Mouse (Mus musculus) cortical plate, adult 2 months (tissue): ENCODE measurements around the gene Caps2. TPM values are rescaled to one million over a fixed set of nuclear protein-coding genes. Genes with fewer than 3 reads are reported as not detected.
"Not testable (repeated sequence)": the region's sequence is repeated elsewhere in the genome, so short reads cannot be mapped to it uniquely, and the experiment has no call there.

Source experiments
- H3K27ac ChIP-seq: fragments of 200-500 bp; 2 replicates; pipeline ENCODE4 v1.5.1; 2012; ENCODE audit warnings: low read length, control low read depth, inconsistent platforms; ENCODE audit not compliant: insufficient read depth
- H3K4me1 ChIP-seq: fragments of 200-500 bp; 2 replicates; pipeline ENCODE4 v1.6.1; 2011; ENCODE audit warnings: low read length; ENCODE audit not compliant: control insufficient read depth, insufficient read depth
- H3K4me3 ChIP-seq: fragments of 200-500 bp; 2 replicates; pipeline ENCODE4 v1.5.1; 2011; ENCODE audit warnings: mild to moderate bottlenecking, low read length, control low read depth; ENCODE audit not compliant: insufficient read depth
- CTCF ChIP-seq: fragments of 200-500 bp; IDR thresholded peaks from 2 replicates; pipeline ENCODE4 v1.5.1; 2011; ENCODE audit warnings: mild to moderate bottlenecking, control low read depth, low read length; ENCODE audit not compliant: insufficient read depth; ENCODE audit errors: extremely low read depth
- POLR2A ChIP-seq: fragments of 200-500 bp; IDR thresholded peaks from 2 replicates; pipeline ENCODE4 v1.6.1; 2011; ENCODE audit warnings: mild to moderate bottlenecking, low read length, control low read depth; ENCODE audit not compliant: insufficient read depth; ENCODE audit errors: extremely low read depth
- polyA plus RNA-seq: library from polyadenylated mRNA; depleted of rRNA; stranded (reverse); fragments of >200 nt; gene quantifications from 2 replicates; pipeline ENCODE4 v1.2.3, GENCODE M21; 2012; rRNA removed

Caps2 gene
- polyA plus RNA-seq, 1 experiment: 0.17 TPM

GRCm38 (mm10) chr10:112203463-112203862 is 40.0 kb downstream of the Caps2 start:
- no peak overlapping the region for H3K27ac ChIP-seq
- no peak for TF ChIP-seq POLR2A
- TF ChIP-seq CTCF: peak; percentile 90
- no peak overlapping the region for H3K4me3 ChIP-seq
- H3K4me1 ChIP-seq: no peaks in the 10 kb centered on the region

- no peak for TF ChIP-seq POLR2A
- no peak for TF ChIP-seq CTCF
- H3K4me1 ChIP-seq: no peaks in the 10 kb centered on the region
- no peak overlapping the region for H3K27ac ChIP-seq
- H3K4me3 ChIP-seq: no peak overlapping the region
These were observed 63.7 kb downstream of the Caps2 start for GRCm38 (mm10) chr10:112227073-112227472.

DNA sequence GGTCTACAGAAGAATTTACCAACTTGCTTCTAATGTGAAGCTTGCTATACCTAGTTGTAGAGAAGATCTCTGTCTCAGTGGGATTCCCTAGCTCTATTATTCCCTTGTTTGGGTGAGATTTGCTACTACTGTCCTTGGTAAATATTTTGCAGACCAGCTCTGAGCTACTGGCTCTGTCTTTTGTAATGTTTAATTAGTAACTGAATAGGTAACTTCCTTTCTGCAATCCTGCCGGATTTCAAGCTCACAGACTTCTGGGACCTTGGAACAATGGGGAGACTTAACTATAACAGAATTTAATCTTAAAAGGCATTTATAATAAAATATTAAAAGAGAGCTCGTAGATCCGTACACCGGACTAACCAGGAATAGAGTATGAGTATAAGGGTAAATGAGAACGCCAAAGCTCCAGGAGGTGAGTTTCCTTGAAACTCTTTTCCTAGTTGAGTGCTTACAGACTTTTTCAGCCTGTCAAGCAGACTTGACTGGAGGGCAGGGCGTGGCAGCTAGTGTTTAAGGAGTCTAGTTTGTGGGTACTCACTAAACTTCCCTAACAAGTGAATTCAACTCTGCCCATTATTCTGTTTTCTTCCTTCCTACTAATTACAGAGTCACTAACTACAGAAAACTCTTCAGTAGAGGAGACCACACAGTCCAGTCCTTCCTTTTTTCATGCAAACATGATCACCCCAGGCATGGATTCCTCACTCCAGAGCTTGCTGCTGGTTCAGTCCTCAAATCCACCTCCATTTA is 65.8 kb downstream of the Caps2 start:
- H3K4me3 ChIP-seq, H3K27ac ChIP-seq, H3K4me1 ChIP-seq: not testable (repeated sequence)

GRCm38 (mm10) chr10:112232733-112233132 is 69.3 kb downstream of the Caps2 start:
- not testable (repeated sequence) for H3K4me3 ChIP-seq, H3K4me1 ChIP-seq, H3K27ac ChIP-seq

DNA sequence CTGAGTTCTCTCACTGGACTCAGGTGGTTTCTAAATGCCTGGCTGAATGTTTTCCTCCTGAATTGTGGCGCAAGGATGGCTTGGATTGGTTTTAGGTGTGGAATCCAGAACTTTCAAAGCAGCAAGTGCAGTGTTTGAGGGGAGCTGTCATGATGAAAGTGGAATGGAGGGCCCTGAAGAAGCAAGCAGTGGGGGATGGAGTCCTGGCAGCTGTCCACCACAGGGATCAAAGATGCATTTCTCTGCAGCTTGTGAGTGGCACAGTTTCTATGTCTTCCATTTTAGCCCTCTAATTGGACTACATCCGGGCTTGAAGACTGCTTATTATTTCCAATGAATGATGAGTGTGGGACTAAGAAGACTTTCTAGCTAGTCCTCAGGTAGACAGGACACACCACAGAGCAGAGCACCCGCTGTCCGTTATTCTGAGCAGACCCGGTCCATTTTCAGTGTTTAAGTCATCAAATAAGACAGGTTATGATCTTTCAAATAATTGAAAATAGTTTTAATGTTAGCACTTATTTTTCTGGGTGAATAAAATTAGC is 72.0 kb downstream of the Caps2 start:
- H3K27ac ChIP-seq, H3K4me3 ChIP-seq, H3K4me1 ChIP-seq: not testable (repeated sequence)

DNA sequence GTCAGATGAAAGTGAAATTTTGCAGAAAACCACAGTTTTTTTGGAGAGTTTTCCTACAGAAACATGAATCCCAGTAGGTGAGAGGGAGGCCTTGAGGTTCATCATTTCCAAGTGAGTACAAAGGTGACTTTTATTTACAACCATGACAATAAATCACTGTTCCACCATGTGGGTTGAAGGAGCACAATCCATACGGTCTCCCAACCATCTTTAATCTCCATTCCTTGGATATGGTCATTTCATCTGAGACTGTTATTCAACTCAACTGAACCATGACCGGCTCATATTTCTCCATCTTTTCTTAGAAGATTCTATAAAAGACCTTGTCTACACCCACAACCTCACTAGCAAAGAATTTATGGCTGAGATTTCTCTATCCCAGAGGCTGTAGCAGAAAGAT is 84.9 kb downstream of the Caps2 start:
- H3K4me3 ChIP-seq: no peak overlapping the region
- no peaks in the 10 kb centered on the region for H3K4me1 ChIP-seq
- no peak overlapping the region for H3K27ac ChIP-seq
- no peak for TF ChIP-seq POLR2A
- no peak for TF ChIP-seq CTCF

GRCm38 (mm10) chr10:112263467-112263866 is 100.0 kb downstream of the Caps2 start:
- no peak overlapping the region for H3K27ac ChIP-seq
- TF ChIP-seq CTCF (no peak), POLR2A (no peak)
- no peak overlapping the region for H3K4me3 ChIP-seq
- no peaks in the 10 kb centered on the region for H3K4me1 ChIP-seq

Other genes starting within 250 kb of the Caps2 start
- 27.9 and 28.5 TPM in 2 replicates for gene Krr1, start 191.0 kb upstream of the Caps2 start, polyA plus RNA-seq
- 1.0 and 1.3 TPM in 2 replicates for gene Glipr1, start 161.0 kb upstream of the Caps2 start, polyA plus RNA-seq
- gene Glipr1l1, start 103.4 kb upstream of the Caps2 start, polyA plus RNA-seq: 0.13 TPM in 1 of 2 replicates, not detected in the other
- not detected in 2 replicates for gene Glipr1l2, start 80.3 kb upstream of the Caps2 start, polyA plus RNA-seq
- gene Glipr1l3, start 3.3 kb upstream of the Caps2 start, polyA plus RNA-seq: 0.31 TPM in 1 of 2 replicates, not detected in the other
- gene Kcnc2, start 107.5 kb downstream of the Caps2 start, polyA plus RNA-seq: 55.8 and 62.8 TPM in 2 replicates